Mouse (Mus musculus): Measurements from ENCODE around the gene Pgghg. TPM values are rescaled to one million over a fixed set of nuclear protein-coding genes. Genes with fewer than 3 reads are reported as not detected.

Gene Pgghg
- polyA plus RNA-seq, 1 experiment from 2014 or later: 8.7 TPM

DNA sequence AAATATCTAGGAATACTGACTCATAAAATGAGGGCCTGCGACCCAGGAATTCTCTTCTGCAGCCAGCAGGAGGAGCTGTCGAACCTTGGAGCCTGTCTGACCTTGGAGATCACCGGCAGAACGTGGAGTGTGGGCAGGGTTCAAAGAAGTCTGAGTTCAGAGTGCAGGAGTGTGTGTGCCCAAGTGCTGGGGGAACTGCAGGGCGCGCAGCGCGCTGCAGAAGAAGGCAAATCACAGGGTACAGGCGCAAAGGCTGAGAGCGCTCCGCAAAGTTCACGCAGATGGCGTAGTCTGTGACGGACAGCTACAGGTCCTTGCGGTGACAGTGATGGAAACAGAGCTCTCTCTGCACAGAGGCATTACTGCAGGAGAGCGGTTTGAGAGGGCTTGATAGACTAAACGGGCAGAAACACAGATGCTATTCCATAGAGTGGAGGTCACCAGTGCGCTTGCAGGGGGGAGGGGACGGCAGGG is 32.5 kb upstream of the Pgghg start:
- peaks cover 3% of the 10 kb centered on the region; the same call in 1 of the 2 replicates for H3K27me3 ChIP-seq
- 3% methylated on average over 19 of the region's 19 CpGs for WGBS

DNA sequence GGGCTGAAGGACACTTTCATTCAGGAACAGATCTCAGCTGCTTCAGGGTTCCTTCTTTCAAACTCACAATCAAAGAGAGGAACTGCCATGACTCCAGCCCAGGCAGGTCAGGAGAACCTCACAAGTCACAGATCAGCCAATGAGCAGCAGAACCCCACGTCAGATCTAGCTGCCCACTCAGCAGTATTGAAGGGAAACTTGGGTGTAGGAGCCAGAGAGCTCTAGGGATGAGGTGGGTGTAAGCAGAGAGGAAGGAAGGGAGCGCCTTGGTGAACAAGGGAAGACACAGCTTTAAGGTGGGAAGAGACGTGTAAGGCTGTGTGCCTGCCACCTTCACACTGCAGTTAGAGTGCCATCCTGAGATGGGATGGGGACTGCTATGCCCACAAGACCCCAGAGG is 28.9 kb upstream of the Pgghg start:
- Histone ChIP-seq H3K36me3 (no peaks in the 10 kb centered on the region), H3K27me3 (peaks cover 3% of the 10 kb centered on the region; the same call in 1 of the 2 replicates)
- 68% methylated on average over 3 of the region's 3 CpGs for WGBS

More for the DNA sequence above, 32.5 kb upstream of the Pgghg start:
- no peaks in the 10 kb centered on the region for H3K9me3 ChIP-seq
- ATAC-seq: peak; percentile 83
- H3K36me3 ChIP-seq: no peaks in the 10 kb centered on the region
- no peak overlapping the region for H3K27ac ChIP-seq
- H3K4me3 ChIP-seq (replicated peaks): peak overlapping the region; percentile 38
- no peak overlapping the region; the same call in 1 of the 2 replicates for H3K9ac ChIP-seq (replicated peaks)
- peak overlapping the region; percentile 63 for H3K4me2 ChIP-seq (replicated peaks)
- H3K4me1 ChIP-seq (replicated peaks): peaks cover 4% of the 10 kb centered on the region

DNA sequence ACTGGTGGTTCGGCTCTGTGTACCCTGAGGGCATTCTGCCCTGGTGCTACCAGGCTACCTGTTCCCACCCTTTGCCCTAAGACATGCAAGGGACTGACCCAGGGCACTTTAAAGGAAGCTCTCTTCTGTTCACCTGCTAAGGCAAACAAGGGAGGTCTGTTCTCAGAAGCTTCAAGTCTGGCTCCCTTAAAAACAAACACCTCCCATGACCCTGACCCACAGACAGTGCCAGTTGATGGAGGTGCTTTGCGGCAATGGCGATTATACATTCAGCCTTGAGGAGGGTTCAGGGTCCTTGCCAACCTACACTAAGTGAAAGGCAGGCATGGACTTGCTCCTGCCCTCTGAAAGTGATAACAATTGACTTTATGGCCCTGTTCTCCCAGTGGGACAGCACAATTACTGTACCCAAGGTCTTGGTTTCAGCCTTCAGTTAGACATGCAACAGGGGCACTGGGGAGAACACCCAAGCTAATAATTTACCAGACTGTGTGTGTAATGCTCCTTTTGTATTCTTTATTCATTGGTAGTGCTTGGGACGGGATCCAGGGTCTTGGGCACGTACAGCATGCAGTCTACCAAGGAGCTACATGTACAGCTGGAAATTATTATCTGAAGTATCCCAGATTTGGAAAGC is 28.2 kb upstream of the Pgghg start:
- Histone ChIP-seq H3K36me3 (no peaks in the 10 kb centered on the region), H3K27me3 (peaks cover 3% of the 10 kb centered on the region; the same call in 1 of the 2 replicates), H3K4me1 (replicated peaks) (peaks cover 4% of the 10 kb centered on the region), H3K4me3 (replicated peaks) (no peak overlapping the region), H3K4me2 (replicated peaks) (no peak overlapping the region), H3K9ac (replicated peaks) (no peak overlapping the region), H3K27ac (no peak overlapping the region), H3K9me3 (no peaks in the 10 kb centered on the region)
- 81% methylated on average over 5 of the region's 5 CpGs for WGBS
- no peak for ATAC-seq

More for the DNA sequence above, 28.9 kb upstream of the Pgghg start:
- no peak for ATAC-seq
- Histone ChIP-seq H3K9me3 (no peaks in the 10 kb centered on the region), H3K4me1 (replicated peaks) (peaks cover 4% of the 10 kb centered on the region), H3K9ac (replicated peaks) (no peak overlapping the region), H3K4me3 (replicated peaks) (no peak overlapping the region), H3K4me2 (replicated peaks) (no peak overlapping the region), H3K27ac (no peak overlapping the region)

DNA sequence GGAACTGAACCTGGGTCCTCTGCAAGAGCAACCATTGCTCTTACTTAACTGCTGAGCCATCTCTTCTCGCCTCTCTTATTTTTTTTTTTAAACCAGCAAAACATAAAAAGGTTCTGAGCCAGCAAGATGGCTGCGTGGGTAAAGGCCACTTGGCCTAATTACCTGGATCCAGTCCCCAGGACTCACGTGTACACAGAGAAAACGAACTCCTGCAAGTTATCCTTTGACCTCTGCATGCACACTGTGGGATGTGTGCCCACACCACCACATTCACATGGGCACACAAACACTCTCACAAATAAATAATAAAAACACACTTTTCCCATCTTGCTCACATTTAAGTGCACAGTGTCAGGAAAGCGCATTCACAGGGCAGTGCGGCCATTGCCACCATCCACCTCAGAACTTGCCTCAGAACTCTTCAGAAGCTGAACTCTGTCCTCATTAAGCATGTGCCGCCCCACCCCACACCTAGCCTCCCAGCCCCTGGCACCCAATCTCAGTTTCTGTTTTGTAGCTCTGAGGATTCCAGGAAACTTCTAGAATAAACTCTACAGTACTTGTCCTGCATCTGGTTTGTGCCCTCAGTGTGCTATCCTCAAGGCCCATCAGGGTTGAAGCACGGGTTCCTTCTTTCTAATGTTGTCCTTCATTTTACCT is 27.0 kb upstream of the Pgghg start:
- no peak overlapping the region for H3K27ac ChIP-seq
- H3K27me3 ChIP-seq: peaks cover 6% of the 10 kb centered on the region
- no peak overlapping the region for H3K4me3 ChIP-seq (replicated peaks)
- no peak for ATAC-seq
- H3K4me2 ChIP-seq (replicated peaks): no peak overlapping the region
- WGBS: 88% methylated on average over 8 of the region's 8 CpGs
- no peaks in the 10 kb centered on the region for H3K9me3 ChIP-seq
- H3K9ac ChIP-seq (replicated peaks): no peak overlapping the region
- H3K4me1 ChIP-seq (replicated peaks): no peaks in the 10 kb centered on the region; the same call in 1 of the 2 replicates
- H3K36me3 ChIP-seq: no peaks in the 10 kb centered on the region

DNA sequence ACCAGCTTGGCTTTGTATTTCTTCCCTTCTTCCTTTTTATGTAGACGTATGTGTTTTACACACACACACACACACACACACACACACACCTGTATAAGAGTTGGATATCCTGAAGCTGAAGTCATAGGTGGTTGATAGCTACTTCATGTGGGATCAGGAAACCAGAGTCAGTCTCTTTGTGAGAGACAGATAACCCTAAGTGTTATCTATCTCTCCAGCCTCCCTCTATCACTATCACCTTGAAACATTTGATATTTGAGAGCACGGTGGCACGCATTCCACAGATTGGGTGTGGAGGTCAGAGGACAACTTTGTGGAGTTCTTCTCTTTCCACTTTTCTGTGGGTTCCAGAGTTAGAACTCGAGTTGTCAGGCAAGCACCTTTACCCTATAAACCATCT is 21.3 kb upstream of the Pgghg start:
- no peak overlapping the region for H3K4me3 ChIP-seq (replicated peaks)
- H3K36me3 ChIP-seq: no peaks in the 10 kb centered on the region
- H3K27ac ChIP-seq: no peak overlapping the region
- 78% methylated on average over 4 of the region's 4 CpGs for WGBS
- H3K9ac ChIP-seq (replicated peaks): no peak overlapping the region
- ATAC-seq: no peak
- H3K4me2 ChIP-seq (replicated peaks): no peak overlapping the region
- H3K4me1 ChIP-seq (replicated peaks): peaks cover 20% of the 10 kb centered on the region
- no peaks in the 10 kb centered on the region for H3K9me3 ChIP-seq
- peaks cover 61% of the 10 kb centered on the region for H3K27me3 ChIP-seq

DNA sequence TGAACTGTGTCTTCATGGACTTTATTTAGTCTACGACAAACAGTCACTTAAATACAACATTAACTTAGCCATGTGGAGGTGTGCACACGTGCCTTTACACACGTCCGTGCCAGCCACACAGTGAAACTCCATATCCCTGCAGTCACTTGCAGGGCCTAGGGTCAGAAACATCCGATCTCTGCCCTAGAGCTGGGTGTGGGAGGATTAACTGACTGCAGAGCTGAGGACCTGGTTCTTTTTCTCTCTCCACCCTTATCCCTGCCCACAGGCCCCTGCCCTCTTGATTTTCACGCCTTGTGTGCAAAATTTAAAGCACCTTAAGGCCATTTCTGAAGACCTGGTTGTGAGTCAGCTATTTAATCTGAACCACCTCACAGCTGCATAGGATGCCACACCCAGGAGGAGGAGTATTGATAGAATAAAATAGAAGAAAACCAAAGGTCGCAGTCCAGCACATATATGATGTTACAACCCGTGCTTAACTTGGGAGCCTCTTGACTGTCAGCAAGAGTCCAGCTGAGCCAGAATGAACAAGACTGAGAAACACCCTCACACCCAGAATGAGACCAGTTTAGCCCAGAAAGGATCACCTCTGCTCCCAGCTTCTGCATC is 20.7 kb upstream of the Pgghg start, which contains the start of gene Nlrp6:
Gene Nlrp6 (plus strand): TSS at position 485 of the 612 bp plus-strand sequence.
- H3K4me1 ChIP-seq (replicated peaks): peaks cover 20% of the 10 kb centered on the region
- no peak within 1 kb of the TSS for H3K4me2 ChIP-seq (replicated peaks)
- no peak for ATAC-seq
- no peaks in the 10 kb centered on the region for H3K9me3 ChIP-seq
- no peak within 1 kb of the TSS for H3K9ac ChIP-seq (replicated peaks)
- H3K36me3 ChIP-seq: no peaks in the 10 kb centered on the region
- 79% methylated on average over 8 of the region's 8 CpGs for WGBS
- H3K27ac ChIP-seq: no peak within 1 kb of the TSS
- H3K27me3 ChIP-seq: peaks cover 67% of the 10 kb centered on the region
- 0 out of 2 replicates have a peak within 1 kb of the TSS, but pooled peaks have one; percentile 50 for H3K4me3 ChIP-seq (replicated peaks)

DNA sequence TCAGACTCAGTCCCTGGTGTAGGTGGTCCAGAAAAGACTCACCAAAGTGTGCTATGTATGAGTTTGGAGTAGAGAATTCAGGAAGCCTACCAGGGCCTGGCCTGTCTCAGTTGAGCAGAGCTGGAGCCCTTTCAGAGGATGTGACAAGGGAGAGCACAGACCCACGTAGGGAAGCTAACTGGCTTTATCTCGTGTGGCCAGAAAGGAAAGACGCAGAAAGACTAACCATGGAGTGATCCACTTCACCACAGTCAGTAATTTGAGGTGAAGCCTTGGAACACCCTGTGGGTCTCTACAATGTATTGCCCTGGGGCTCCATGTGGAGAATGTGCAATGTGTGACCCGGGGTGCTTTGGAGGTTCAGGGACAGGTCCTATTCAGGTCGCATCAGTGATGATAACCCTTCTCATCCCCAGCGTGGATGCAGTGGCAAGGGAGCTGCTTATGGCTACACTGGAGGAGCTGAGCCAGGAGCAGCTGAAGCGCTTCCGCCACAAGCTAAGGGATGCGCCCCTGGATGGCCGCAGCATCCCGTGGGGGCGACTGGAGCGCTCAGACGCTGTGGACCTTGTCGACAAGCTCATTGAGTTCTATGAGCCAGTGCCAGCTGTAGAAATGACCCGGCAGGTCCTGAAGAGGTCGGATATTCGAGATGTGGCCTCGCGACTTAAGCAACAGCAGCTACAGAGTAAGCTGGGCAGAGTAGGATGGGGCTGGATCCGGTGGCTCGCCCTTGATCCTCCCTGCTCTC is 19.8 kb upstream of the Pgghg start:
- H3K9me3 ChIP-seq: no peaks in the 10 kb centered on the region
- H3K36me3 ChIP-seq: no peaks in the 10 kb centered on the region
- H3K9ac ChIP-seq (replicated peaks): no peak overlapping the region
- 27% methylated on average over 22 of the region's 22 CpGs for WGBS
- H3K27me3 ChIP-seq: peaks cover 71% of the 10 kb centered on the region
- ATAC-seq: no peak
- peak overlapping the region; percentile 89; the same call in 1 of the 2 replicates for H3K4me2 ChIP-seq (replicated peaks)
- peaks cover 20% of the 10 kb centered on the region for H3K4me1 ChIP-seq (replicated peaks)
- H3K4me3 ChIP-seq (replicated peaks): 0 out of 2 replicates have a peak overlapping the region, but pooled peaks have one; percentile 50
- no peak overlapping the region for H3K27ac ChIP-seq

DNA sequence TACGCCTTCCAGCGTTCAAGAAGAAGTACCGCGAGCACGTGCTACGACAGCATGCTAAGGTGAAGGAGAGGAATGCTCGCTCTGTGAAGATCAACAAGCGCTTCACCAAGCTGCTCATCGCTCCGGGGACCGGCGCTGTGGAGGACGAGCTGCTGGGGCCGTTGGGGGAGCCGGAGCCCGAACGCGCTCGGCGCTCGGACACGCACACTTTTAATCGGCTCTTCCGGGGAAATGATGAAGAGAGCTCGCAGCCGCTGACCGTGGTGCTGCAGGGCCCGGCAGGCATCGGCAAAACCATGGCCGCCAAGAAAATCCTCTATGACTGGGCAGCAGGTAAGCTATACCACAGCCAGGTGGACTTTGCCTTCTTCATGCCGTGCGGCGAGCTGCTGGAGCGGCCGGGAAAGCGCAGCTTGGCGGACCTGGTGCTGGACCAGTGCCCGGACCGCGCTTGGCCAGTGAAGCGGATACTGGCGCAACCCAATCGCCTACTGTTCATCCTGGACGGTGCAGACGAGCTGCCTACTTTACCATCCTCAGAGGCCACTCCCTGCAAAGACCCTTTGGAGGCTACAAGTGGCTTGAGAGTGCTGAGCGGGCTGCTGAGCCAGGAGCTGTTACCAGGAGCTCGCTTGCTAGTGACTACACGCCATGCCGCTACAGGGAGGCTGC is 18.7 kb upstream of the Pgghg start:
- Histone ChIP-seq H3K9ac (replicated peaks) (peak overlapping the region; percentile 58), H3K27me3 (peaks cover 71% of the 10 kb centered on the region), H3K4me3 (replicated peaks) (peak overlapping the region; percentile 50), H3K9me3 (no peaks in the 10 kb centered on the region), H3K4me1 (replicated peaks) (peaks cover 20% of the 10 kb centered on the region), H3K4me2 (replicated peaks) (peak overlapping the region; percentile 89), H3K36me3 (no peaks in the 10 kb centered on the region), H3K27ac (no peak overlapping the region)
- WGBS: under 1% methylated on average over 49 of the region's 49 CpGs
- peak; percentile 63 for ATAC-seq

DNA sequence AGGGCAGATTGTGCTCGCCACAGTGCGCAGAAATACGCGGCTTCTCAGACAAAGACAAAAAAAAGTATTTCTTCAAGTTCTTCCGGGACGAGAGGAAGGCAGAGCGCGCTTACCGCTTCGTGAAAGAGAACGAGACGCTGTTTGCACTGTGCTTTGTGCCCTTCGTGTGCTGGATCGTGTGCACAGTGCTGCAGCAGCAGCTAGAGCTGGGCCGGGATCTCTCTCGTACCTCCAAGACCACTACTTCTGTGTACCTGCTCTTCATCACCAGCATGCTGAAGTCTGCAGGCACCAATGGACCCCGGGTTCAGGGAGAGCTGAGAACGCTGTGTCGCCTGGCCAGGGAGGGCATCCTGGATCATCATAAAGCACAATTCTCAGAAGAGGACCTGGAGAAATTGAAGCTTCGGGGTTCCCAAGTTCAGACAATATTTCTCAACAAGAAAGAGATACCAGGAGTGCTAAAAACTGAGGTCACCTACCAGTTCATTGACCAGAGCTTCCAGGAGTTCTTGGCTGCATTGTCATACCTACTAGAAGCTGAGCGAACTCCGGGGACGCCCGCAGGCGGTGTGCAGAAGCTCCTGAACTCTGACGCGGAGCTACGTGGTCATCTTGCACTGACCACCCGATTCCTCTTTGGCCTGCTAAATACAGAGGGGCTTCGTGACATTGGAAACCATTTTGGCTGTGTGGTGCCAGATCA is 18.0 kb upstream of the Pgghg start:
- no peaks in the 10 kb centered on the region for H3K9me3 ChIP-seq
- ATAC-seq: 0 out of 2 replicates have a peak, but pooled peaks have one; percentile 45
- peaks cover 71% of the 10 kb centered on the region for H3K27me3 ChIP-seq
- no peaks in the 10 kb centered on the region for H3K36me3 ChIP-seq
- H3K4me1 ChIP-seq (replicated peaks): peaks cover 20% of the 10 kb centered on the region
- peak overlapping the region; percentile 50 for H3K4me3 ChIP-seq (replicated peaks)
- WGBS: 18% methylated on average over 30 of the region's 30 CpGs
- peak overlapping the region; percentile 58 for H3K9ac ChIP-seq (replicated peaks)
- H3K4me2 ChIP-seq (replicated peaks): peak overlapping the region; percentile 89
- H3K27ac ChIP-seq: no peak overlapping the region

DNA sequence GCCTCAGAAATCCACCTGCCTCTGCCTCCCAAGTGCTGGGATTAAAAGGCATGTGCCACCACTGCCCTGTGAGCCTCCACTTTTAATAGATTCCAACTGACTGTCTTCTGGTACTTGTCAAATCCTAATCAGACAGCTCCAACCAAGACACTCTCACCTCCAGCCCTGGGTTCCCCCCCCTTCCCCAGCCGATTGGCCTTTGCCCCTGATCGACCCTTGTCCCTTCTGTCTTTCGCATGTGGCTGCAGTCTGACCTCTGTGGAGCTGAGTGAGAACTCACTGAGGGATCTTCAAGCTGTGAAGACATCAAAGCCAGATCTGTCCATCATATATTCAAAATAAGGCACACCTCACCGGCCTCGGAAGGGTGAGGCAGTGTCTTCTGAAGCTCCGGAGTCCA is 14.0 kb upstream of the Pgghg start:
- WGBS: 92% methylated on average over 6 of the region's 6 CpGs
- H3K36me3 ChIP-seq: no peaks in the 10 kb centered on the region
- H3K4me2 ChIP-seq (replicated peaks): no peak overlapping the region
- H3K4me3 ChIP-seq (replicated peaks): no peak overlapping the region
- ATAC-seq: no peak
- no peaks in the 10 kb centered on the region for H3K9me3 ChIP-seq
- H3K27ac ChIP-seq: no peak overlapping the region
- H3K27me3 ChIP-seq: peaks cover 37% of the 10 kb centered on the region
- H3K4me1 ChIP-seq (replicated peaks): peaks cover 16% of the 10 kb centered on the region
- no peak overlapping the region for H3K9ac ChIP-seq (replicated peaks)

DNA sequence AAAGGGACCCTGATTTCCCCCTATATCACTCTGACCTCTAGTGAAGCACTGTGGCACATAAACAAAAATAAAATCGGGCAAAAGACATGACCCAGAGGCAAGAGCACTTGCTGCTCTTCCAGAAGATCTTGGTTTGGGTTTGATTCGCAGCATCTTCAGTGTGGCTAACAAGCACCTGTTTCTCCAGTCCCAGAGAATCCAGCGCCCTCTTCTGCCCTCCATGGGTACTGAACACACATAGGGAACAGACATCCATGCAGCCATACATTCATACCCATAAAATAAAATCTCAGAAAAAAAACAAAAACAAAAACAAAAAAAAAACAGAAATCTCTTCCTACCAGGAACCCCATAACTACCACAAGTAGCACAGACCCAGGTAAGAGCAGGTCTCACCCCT is 2.8 kb upstream of the Pgghg start:
- WGBS: 40% methylated on average over 3 of the region's 3 CpGs

More for the DNA sequence above, 2.8 kb upstream of the Pgghg start:
- no peak overlapping the region for H3K9ac ChIP-seq (replicated peaks)
- H3K27ac ChIP-seq: no peak overlapping the region
- H3K27me3 ChIP-seq: peaks cover 13% of the 10 kb centered on the region; the same call in 1 of the 2 replicates
- peaks cover 14% of the 10 kb centered on the region for H3K4me1 ChIP-seq (replicated peaks)
- H3K4me2 ChIP-seq (replicated peaks): no peak overlapping the region
- H3K36me3 ChIP-seq: no peaks in the 10 kb centered on the region
- no peak overlapping the region for H3K4me3 ChIP-seq (replicated peaks)
- no peak for ATAC-seq
- no peaks in the 10 kb centered on the region for H3K9me3 ChIP-seq
